Mouse (Mus musculus): ENCODE data around the gene Fzr1.

Gene Fzr1

GRCm38 (mm10) chr10:81417227-81418215, 39.2 kb upstream of the Fzr1 start:
- in situ Hi-C loops (cut with MboI; ENCODE audit: low pct_unique_long_range_greater_than_20kb in 1 of 2, low sequenced_read_pairs in 2 of 2, unreplicated experiment in 1 of 2), result no loop called here

DNA sequence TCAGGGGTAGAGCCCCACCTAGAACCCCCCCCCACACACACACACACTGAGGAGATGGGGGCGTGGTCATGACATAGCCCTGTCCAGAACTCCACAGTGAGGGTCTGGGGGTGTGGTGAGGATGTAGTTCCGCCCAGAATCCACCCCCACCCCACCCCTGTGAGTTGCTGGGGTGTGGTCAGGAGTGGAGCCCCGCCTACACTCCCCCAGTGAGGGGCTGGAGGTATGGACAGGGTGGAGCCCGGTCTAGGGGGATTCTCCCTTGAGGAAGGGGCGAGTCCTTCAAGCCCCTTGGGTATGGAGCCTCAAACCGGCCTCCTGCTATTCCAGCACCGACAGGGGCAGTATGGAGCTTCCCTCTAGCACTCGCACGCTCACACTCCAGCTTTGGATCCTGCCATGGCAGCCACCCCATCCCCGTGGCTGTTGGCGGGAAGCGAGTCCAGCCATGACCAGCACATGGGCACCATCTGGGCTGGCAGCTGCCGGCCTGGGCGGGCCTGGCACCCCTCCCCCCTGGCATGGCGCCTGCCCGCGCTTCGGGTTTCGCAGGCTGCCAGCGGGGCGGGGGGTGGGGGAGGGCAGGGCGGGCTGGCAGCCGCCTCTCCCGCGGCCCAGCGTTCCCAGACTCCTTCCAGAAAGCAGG, 38.4 kb upstream of the Fzr1 start:
- in situ Hi-C loops (cut with MboI; ENCODE audit: low pct_unique_long_range_greater_than_20kb in 1 of 2, low sequenced_read_pairs in 2 of 2, unreplicated experiment in 1 of 2), result no loop called here

DNA sequence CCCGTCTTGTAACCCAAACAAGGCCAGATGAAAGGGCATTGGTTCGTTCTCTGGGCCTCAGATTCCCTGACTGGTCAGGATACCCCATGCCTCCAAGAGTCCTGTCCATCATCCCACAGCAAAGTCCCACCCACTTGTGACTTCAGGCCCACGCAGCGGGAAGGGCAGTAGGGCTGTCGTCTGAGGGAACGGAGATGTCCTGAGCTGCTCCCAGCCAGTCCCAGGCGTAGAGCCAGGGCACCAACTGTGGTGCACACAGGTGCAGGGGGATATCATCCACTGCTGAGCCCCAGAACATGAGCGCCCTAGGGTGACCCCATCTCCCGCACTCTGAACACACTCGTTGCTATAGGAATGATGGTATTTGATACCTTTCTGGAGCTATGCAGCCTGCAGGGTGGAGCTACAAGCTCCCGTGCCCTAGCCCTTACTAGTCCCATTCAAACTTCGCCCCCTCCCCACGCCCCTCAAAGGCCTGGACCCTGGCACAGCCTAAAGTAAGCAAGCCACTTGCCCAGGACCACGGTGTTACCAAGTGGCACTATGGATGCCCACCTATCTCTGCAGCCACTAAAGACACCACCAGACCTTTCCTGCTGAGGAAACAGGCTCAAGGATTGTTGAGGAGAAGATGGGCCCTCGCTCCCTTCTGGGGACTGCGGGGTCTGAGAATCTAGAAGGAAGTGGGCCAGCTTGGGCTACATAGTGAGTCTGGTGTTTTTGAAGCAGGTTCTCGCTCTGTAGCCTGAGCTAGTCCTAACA, 37.4 kb upstream of the Fzr1 start:
- in situ Hi-C loops (cut with MboI; ENCODE audit: low pct_unique_long_range_greater_than_20kb in 1 of 2, low sequenced_read_pairs in 2 of 2, unreplicated experiment in 1 of 2), result no loop called here

- in situ Hi-C loops (cut with MboI; ENCODE audit: low pct_unique_long_range_greater_than_20kb in 1 of 2, low sequenced_read_pairs in 2 of 2, unreplicated experiment in 1 of 2), result no loop called here
These were observed 36.8 kb upstream of the Fzr1 start for GRCm38 (mm10) chr10:81415146-81415545.

DNA sequence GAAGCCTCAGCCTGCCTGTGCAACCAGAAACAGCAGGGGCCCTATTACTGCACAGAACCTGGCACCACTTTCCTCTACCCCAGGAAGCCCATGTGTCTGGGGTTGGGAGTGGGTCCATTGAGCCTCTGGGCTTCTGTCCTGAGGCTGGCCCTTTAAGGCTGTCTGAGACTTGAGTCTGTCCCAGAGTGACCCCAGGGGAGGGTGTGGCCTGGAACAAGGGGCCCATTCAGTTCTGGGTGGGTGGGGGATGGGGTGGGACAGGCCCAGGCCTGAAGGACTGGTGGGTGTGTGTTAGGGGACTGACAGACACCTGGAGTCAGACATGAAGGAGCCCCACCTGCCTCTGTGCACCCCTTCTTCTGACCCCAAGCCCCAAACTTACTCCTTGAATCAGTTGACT, 36.4 kb upstream of the Fzr1 start:
- in situ Hi-C loops (cut with MboI; ENCODE audit: low pct_unique_long_range_greater_than_20kb in 1 of 2, low sequenced_read_pairs in 2 of 2, unreplicated experiment in 1 of 2), result no loop called here

DNA sequence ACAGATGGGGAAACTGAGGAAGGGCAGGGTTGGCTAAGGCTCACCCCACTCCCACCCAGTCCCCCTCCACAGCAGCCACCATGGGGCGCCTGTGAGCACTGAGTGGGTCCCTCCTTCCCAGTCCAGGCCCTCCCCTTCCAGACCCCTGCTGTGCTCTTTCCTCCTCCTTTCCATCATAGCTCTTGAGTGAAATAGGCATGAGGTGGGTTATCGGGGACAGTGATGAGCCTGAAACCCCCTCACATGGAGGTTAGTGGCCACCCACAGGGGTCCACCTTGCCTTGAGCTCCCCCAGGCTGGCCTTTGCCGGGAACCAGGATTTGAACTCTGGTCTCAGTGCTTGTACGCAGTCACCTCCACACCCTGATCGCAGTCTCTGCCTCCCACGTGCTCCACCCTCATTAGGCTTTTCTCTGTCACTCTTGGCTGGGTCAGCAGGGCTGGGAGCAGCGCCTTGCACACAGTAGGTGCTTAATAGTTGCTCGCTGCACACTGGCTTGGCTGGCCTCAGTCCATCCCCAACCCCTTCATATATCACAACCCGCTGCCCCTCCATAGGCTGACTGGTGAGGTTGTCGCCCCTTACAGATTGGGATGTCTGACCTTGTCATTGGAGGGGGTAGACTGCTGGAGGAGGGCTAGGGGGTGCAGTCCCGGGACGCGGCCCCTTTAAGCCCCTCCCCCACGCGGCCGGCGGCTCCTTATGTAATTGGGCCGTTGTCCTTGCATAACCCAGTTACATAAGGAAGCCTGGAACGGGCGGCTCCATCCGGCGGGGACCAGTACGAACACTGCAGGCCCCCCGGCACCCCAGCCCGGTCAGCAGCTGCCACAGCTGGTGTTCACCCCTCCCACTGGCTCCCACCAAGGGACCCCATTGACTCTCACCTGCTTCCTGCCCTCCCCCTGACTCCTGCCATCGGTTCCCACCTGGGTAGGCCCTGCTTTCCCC, 35.3 kb upstream of the Fzr1 start:
- in situ Hi-C loops (cut with MboI; ENCODE audit: low pct_unique_long_range_greater_than_20kb in 1 of 2, low sequenced_read_pairs in 2 of 2, unreplicated experiment in 1 of 2), result no loop called here

DNA sequence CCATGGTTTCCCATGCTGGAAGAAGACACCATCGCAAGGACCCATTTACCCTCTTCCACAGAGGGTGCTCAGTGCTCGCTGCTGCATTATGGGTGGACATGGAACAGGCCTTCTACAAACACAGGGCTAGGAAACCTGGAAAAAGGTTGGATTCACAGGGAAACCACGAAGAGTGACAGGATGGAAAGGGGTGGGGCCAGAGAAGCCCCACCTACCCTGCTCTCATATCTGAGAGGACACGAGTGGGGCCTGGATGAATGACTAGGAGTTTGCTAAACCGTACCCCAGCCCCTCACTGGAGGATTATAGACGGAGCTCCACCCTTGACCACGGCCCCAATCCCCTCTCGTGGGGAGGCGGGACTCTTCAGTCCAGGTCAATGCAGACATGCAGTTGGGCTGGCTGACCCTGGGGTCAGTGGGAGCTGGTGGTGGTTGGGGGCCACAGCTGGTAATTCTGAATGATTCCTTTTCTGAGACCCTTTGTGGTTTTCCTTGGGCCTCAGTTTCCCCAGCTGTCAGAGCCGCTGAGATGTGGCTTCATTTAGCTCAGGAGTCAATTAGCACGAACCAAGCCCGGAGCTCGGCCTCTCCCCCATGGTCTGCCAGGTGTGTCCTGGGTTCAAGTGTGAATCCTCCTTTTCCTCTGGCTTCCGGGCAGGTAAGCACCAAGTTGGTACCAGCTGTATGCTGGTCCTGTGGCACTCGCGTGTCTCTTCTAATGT, 34.4 kb upstream of the Fzr1 start:
- in situ Hi-C loops (cut with MboI; ENCODE audit: low pct_unique_long_range_greater_than_20kb in 1 of 2, low sequenced_read_pairs in 2 of 2, unreplicated experiment in 1 of 2), result no loop called here

- in situ Hi-C loops (cut with MboI; ENCODE audit: low pct_unique_long_range_greater_than_20kb in 1 of 2, low sequenced_read_pairs in 2 of 2, unreplicated experiment in 1 of 2), result no loop called here
These were observed 33.4 kb upstream of the Fzr1 start for GRCm38 (mm10) chr10:81411471-81412400.

- in situ Hi-C loops (cut with MboI; ENCODE audit: low pct_unique_long_range_greater_than_20kb in 1 of 2, low sequenced_read_pairs in 2 of 2, unreplicated experiment in 1 of 2), result no loop called here
These were observed 32.7 kb upstream of the Fzr1 start for GRCm38 (mm10) chr10:81410981-81411380.

GRCm38 (mm10) chr10:81410350-81410749, 32.0 kb upstream of the Fzr1 start:
- in situ Hi-C loops (cut with MboI; ENCODE audit: low pct_unique_long_range_greater_than_20kb in 1 of 2, low sequenced_read_pairs in 2 of 2, unreplicated experiment in 1 of 2), result no loop called here

DNA sequence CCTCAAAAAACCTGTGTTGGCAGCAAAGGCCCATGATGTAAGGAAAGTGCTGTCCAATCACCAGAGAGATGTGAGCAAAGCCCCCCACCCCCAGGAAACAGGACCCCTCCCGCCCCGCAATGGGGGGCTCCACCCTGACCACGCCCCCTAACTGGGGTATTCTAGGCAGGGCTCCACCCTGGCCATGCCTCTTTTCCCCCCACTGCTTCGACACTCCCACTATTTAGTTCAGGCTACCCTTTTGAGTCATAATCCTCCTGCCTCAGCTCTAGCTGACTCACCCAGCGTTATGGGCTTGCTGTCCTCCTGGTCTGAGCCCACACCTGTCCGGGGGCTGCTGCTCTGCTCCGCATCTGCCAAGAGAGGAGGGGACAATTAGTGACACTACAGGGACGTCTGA, 31.0 kb upstream of the Fzr1 start:
- in situ Hi-C loops (cut with MboI; ENCODE audit: low pct_unique_long_range_greater_than_20kb in 1 of 2, low sequenced_read_pairs in 2 of 2, unreplicated experiment in 1 of 2), result no loop called here

DNA sequence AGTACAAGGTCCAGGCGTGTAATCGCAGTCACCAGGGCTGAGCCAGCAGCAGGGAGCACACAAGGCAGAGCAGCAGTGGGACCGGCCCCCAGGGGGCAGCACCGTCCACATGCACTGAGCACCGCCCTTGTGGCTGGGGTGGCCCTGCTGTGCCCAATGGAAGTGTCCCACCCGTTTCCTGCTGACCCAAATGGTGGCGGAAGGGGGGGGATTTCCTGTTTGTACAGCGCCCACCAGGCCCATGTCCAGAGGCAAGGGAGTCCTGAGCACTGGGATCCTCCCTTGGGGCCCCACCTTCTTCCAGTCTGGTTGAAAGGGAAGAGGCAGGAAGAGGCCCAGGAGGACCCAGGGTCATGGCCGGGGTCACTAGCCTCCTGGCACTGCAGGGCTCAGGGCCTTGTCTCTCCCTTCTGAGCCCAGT, 30.6 kb upstream of the Fzr1 start:
- in situ Hi-C loops (cut with MboI; ENCODE audit: low pct_unique_long_range_greater_than_20kb in 1 of 2, low sequenced_read_pairs in 2 of 2, unreplicated experiment in 1 of 2), result no loop called here

- in situ Hi-C loops (cut with MboI; ENCODE audit: low pct_unique_long_range_greater_than_20kb in 1 of 2, low sequenced_read_pairs in 2 of 2, unreplicated experiment in 1 of 2), result no loop called here
These were observed 30.1 kb upstream of the Fzr1 start for GRCm38 (mm10) chr10:81408424-81408729.

DNA sequence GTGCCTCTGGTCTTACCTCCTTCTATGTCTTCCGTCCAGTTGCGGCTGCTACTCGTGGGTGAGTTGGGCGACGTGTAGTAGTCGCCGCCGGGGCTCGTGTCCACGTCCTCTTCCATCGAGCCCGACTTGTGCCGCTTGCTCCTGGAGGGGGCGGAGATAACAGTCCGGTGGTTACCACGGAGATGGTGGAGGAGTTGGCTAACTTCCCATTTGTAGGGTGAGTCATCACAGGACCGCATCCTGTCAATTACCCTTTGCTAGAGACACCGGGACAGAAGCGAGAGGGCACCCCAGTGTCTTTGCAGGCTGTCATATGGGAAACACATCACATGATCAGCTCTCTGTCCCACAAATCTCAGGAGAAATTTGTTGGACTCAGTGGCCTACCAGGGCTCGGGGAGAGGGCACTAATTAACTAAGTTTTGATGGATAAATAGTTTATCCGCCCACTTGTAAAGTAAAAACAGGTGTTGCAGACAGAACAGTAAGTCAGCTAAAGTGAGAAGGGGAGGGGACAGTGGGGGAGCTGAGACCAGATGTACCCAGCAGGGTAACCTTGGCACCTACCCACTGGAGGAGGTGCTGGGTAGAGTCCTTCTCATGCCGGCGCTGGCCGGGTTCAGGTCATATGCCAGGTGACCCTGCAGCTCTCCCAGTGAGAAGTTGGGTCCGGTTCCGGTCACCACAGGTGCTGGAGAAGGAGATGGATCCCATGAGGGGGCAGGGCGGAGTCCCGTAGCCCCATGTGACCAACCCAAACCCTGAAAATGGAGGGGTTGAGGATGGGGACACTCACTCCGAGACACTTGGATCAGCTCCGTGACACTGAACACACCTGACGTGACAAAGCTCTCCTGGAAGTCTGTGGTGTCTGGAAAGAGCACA, 29.5 kb upstream of the Fzr1 start:
- in situ Hi-C loops (cut with MboI; ENCODE audit: low pct_unique_long_range_greater_than_20kb in 1 of 2, low sequenced_read_pairs in 2 of 2, unreplicated experiment in 1 of 2), result no loop called here

DNA sequence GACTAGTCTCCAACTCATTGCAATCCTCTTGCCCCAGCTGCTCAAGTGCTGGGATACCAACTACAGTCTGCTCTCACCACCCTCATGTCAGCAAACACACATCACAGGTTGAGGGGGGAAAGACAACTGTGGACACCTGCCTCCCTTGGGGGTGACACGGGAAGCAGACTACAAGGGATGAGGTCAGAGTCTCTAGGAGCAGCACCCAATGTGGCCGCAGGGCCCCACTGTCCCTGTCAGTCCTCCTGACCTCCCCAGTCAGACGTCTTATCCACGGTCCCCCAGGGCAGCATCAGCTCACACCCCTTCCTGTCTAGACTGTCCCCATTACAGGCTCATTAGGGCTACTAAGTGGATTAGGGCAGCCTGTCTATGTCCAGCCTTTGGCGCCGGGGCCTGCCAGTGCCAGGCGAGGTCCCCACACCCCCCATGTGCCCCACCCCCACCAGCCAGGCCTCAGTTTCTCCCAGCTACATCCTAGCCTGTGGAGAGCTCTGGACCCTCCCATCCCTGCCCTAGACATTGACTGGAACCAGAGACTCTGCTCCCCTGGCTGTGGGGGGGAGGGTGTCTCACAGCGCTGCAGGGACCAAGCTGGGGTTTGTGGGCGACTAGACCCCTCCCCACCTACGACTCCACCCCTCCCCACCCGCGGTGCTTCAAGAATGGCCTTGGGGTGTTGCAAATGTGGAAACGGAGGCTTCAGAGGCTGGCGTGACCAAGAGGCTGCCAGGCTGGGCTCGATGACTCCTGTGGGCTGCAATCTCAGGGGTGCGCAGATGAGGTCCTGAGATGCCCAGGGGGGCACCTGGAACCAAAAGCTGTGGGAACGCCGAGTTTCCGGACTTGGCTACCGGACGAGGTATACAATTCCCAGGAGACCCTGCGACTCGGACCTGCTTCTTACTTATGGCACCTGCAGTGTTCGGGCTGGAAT, 28.5 kb upstream of the Fzr1 start:
- in situ Hi-C loops (cut with MboI; ENCODE audit: low pct_unique_long_range_greater_than_20kb in 1 of 2, low sequenced_read_pairs in 2 of 2, unreplicated experiment in 1 of 2), result no loop called here

Data from mouse embryonic stem cell (cell line).